Mouse (Mus musculus) limb, embryonic 10.5 days (tissue): ENCODE results near the gene Myh11. TPM values are rescaled to one million over a fixed set of nuclear protein-coding genes. Genes with fewer than 3 reads are reported as not detected.

Source experiments
- DNase-seq: peaks from one replicate; pipeline ENCODE4 v3.0.0-alpha.2; 2017; ENCODE audit warnings: low spot score
- H3K27ac ChIP-seq: fragments of 300-500 bp; sonication (generic); 2 replicates; pipeline ENCODE4 v1.5.1; 2016; ENCODE audit warnings: mild to moderate bottlenecking
- H3K27me3 ChIP-seq: fragments of 300-500 bp; sonication (generic); 2 replicates; pipeline ENCODE4 v1.6.1; 2016; ENCODE audit warnings: low read depth, mild to moderate bottlenecking; ENCODE audit not compliant: poor library complexity, severe bottlenecking
- H3K36me3 ChIP-seq: fragments of 300-500 bp; sonication (generic); 2 replicates; pipeline ENCODE4 v1.6.1; 2016; ENCODE audit warnings: mild to moderate bottlenecking, moderate library complexity
- H3K4me1 ChIP-seq: fragments of 300-500 bp; sonication (generic); 2 replicates; pipeline ENCODE4 v1.6.1; 2016
- H3K4me3 ChIP-seq: fragments of 300-500 bp; sonication (generic); 2 replicates; pipeline ENCODE4 v1.5.1; 2016; ENCODE audit warnings: mild to moderate bottlenecking, moderate library complexity
- H3K9me3 ChIP-seq: fragments of 300-500 bp; sonication (generic); replicated peaks from 2 replicates; pipeline ENCODE4 v1.6.1; 2016; ENCODE audit warnings: mild to moderate bottlenecking
- WGBS: fragments of 180-500 bp; shearing (Covaris S2); methylation state at CpG from one replicate; pipeline ENCODE4 v1.1.7; 2016; 5-methylcytosine and 5-hydroxymethylcytosine counted together
- microRNA counts: library from miRNA; unstranded; fragments of <30 nt; microRNA quantifications from one replicate; lab custom pipeline; 2017
- microRNA-seq: library from miRNA; unstranded; fragments of <30 nt; microRNA quantifications from one replicate; pipeline ENCODE4, GENCODE M21; 2017
- polyA plus RNA-seq: library from polyadenylated mRNA; unstranded; fragments of >200 nt; fragmentation: Nextera tagmentation; extraction: Ambion mirVana; gene quantifications from 2 replicates; pipeline ENCODE4 v1.2.1, GENCODE M21; 2016

The Myh11 gene
- polyA plus RNA-seq, 1 experiment from 2014 or later: 0.09 TPM

DNA sequence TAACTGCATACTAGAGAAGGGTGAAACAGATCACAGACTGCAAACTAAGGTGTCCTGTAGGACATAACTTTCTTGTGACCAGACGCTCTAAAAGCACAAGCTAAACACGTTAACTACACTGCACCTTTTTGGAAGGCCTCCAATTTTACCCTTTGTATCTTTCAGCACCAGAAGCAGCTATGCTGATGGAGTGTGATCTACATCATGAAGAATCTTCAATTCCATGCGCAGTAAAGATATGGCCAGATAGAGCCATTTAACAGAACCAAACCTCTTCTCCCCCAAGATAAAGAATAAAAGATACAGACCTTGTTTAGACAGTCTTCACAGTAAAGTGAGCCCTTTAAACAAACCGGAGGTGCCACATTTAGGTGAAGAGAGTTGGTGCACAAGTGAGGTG is 139.5 kb downstream of the Myh11 start:
- no peaks in the 10 kb centered on the region for H3K27me3 ChIP-seq
- no peaks in the 10 kb centered on the region for H3K9me3 ChIP-seq
- no peak for DNase-seq
- no peak overlapping the region for H3K4me3 ChIP-seq
- no peaks in the 10 kb centered on the region for H3K4me1 ChIP-seq
- peaks cover 76% of the 10 kb centered on the region for H3K36me3 ChIP-seq
- no peak overlapping the region for H3K27ac ChIP-seq
- WGBS: 93% methylated on average over 4 of the region's 4 CpGs

DNA sequence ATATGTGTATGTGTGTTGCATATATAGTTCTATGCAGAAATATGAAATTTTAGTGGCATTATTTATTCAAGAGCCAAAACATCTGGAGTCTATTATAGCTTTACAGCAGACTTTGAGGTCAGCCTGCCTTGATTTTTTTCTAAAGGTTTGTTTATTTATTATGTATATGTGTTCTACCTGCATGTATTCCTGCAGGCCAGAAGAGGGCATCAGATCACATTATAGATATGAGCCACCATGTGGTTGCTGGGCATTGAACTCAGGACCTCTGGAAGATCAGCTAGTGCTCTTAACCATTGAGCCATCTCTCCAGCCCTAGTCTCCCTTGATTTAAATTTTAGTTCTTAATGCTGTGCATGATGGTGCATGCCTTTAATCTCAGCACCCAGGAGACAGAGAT is 143.5 kb downstream of the Myh11 start:
- Histone ChIP-seq H3K4me3 (no peak overlapping the region), H3K9me3 (no peaks in the 10 kb centered on the region), H3K4me1 (no peaks in the 10 kb centered on the region), H3K36me3 (peaks cover 97% of the 10 kb centered on the region), H3K27me3 (no peaks in the 10 kb centered on the region), H3K27ac (no peak overlapping the region)
- no peak for DNase-seq

MicroRNAs encoded within 50 kb of the gene (microRNA counts, 519-probe panel; counts per million panel counts)
- 3,182 counts per million, percentile 75 among the panel's probes with 10 or more counts for microRNA mmu-miR-484 (lab: Ali Mortazavi, UCI)

Small RNA genes within 50 kb of the gene (microRNA-seq; reads per million reads assigned to microRNA genes)
- 1,427 reads per million, percentile 80 among the genes with 10 or more reads in this experiment for gene Mir484

Other genes with a start within 250 kb of the Myh11 start
- gene Nde1, start 128.1 kb downstream of the Myh11 start, polyA plus RNA-seq: 188 and 189 TPM in 2 replicates
- 13.7 and 17.0 TPM in 2 replicates for gene Marf1, start 128.0 kb downstream of the Myh11 start, polyA plus RNA-seq
- gene Fopnl, start 26.0 kb upstream of the Myh11 start, polyA plus RNA-seq: 138 and 166 TPM in 2 replicates
- 10.9 and 12.3 TPM in 2 replicates for gene Abcc1, start 70.2 kb upstream of the Myh11 start, polyA plus RNA-seq